Mouse (Mus musculus) neural tube, embryonic 12.5 days (tissue): ENCODE measurements around the gene Dok4. TPM values are rescaled to one million over a fixed set of nuclear protein-coding genes. Genes with fewer than 3 reads are reported as not detected.

Source experiments
- polyA plus RNA-seq: library from polyadenylated mRNA; unstranded; fragments of >200 nt; fragmentation: Nextera tagmentation; extraction: Ambion mirVana; gene quantifications from 2 replicates; pipeline ENCODE4 v1.2.1, GENCODE M21; 2016

Dok4 gene
- polyA plus RNA-seq, 1 experiment from 2014 or later = 41.8 TPM

Other genes with a start within 250 kb of the Dok4 start
- 225 and 236 TPM in 2 replicates for gene Arl2bp, start 209.7 kb downstream of the Dok4 start, polyA plus RNA-seq
- 0.66 and 0.97 TPM in 2 replicates for gene Pllp, start 180.1 kb downstream of the Dok4 start, polyA plus RNA-seq
- gene Ccl22, start 130.7 kb downstream of the Dok4 start, polyA plus RNA-seq = not detected in 2 replicates
- gene Cx3cl1, start 104.3 kb downstream of the Dok4 start, polyA plus RNA-seq = 7.5 and 9.4 TPM in 2 replicates
- gene Ccl17, start 65.9 kb downstream of the Dok4 start, polyA plus RNA-seq = not detected in 2 replicates
- 52.3 and 57.6 TPM in 2 replicates for gene Coq9, start 38.0 kb downstream of the Dok4 start, polyA plus RNA-seq
- gene Ciapin1, start 38.0 kb downstream of the Dok4 start, polyA plus RNA-seq = 190 and 193 TPM in 2 replicates
- 130 and 143 TPM in 2 replicates for gene Polr2c, start 18.9 kb downstream of the Dok4 start, polyA plus RNA-seq
- 18.1 and 18.9 TPM in 2 replicates for gene Ccdc102a, start 41.8 kb upstream of the Dok4 start, polyA plus RNA-seq
- 0.06 and 0.16 TPM in 2 replicates for gene Adgrg5, start 47.4 kb upstream of the Dok4 start, polyA plus RNA-seq
- 177 and 208 TPM in 2 replicates for gene Adgrg1, start 98.4 kb upstream of the Dok4 start, polyA plus RNA-seq
- gene Adgrg3, start 141.4 kb upstream of the Dok4 start, polyA plus RNA-seq = 2.4 and 2.6 TPM in 2 replicates
- 0.09 and 0.13 TPM in 2 replicates for gene Drc7, start 178.8 kb upstream of the Dok4 start, polyA plus RNA-seq
- gene Katnb1, start 204.9 kb upstream of the Dok4 start, polyA plus RNA-seq = 32.0 and 38.7 TPM in 2 replicates